ENCODE assay signal across 23 mouse cellular contexts in genomic region chr2:71504852-71505251, GRCm38 (mm10). TPM values are rescaled to one million over a fixed set of nuclear protein-coding genes. Genes with fewer than 3 reads are reported as not detected.
DNase-seq lines count a peak whose midpoint lies in the region; ATAC-seq and TF ChIP-seq lines count a peak whose summit lies in the region.
"Had no signal": no experiment of that assay in that cellular context is flagged by ENCODE, and none has a peak within 500 bp of the region (broad histone marks: within the 10 kb centered on the region; RNA-seq: fewer than 3 reads in every experiment).

No protein-coding gene starts in this region.

- 42% methylated on average over 9 of the region's 9 CpGs for WGBS in lung, postnatal 0 days

- H3K4me2 ChIP-seq in lung, postnatal 0 days (replicated peaks; ENCODE audit: low read depth, low read length): no peak overlapping the region
- H3K4me2 ChIP-seq: embryonic facial prominence, embryonic 12.5 days; forebrain, embryonic 13.5 days; forebrain, embryonic 15.5 days had no signal

- no peak for TF ChIP-seq CTCF in lung, postnatal 0 days (IDR thresholded peaks at IDR 0.05)

- H3K9me3 ChIP-seq in lung, postnatal 0 days (ENCODE audit: low read length): no peaks in the 10 kb centered on the region
- H3K9me3 ChIP-seq: embryonic facial prominence, embryonic 10.5 days; embryonic facial prominence, embryonic 12.5 days; forebrain, embryonic 13.5 days; forebrain, embryonic 15.5 days; G1E had no signal

- H3K4me3 ChIP-seq in lung, postnatal 0 days (ENCODE audit: low read depth, low read length): no peak overlapping the region
- H3K4me3 ChIP-seq: embryonic facial prominence, embryonic 10.5 days; embryonic facial prominence, embryonic 12.5 days; forebrain, embryonic 13.5 days; forebrain, embryonic 15.5 days had no signal

- no peak for ATAC-seq in lung, postnatal 0 days
- ATAC-seq in megakaryocyte, adult 5-6 weeks (ENCODE audit: poor library complexity, severe bottlenecking): peak; percentile 68
- no peak for ATAC-seq in activated CD4-positive, CD25-positive, alpha-beta regulatory T cell, adult 4 months
- ATAC-seq: CD4-positive, CD25-positive, alpha-beta regulatory T cell, adult 4 months; forebrain, embryonic 13.5 days; forebrain, embryonic 15.5 days; forebrain, postnatal 0 days; Patski had no signal

- H3K27me3 ChIP-seq in lung, postnatal 0 days (replicated peaks; ENCODE audit: insufficient read depth, low read length): no peaks in the 10 kb centered on the region
- H3K27me3 ChIP-seq: CH12.LX; embryonic facial prominence, embryonic 12.5 days; forebrain, embryonic 13.5 days; forebrain, embryonic 15.5 days; Patski had no signal

- TF ChIP-seq EP300 in lung, postnatal 0 days (IDR thresholded peaks at IDR 0.05): no peak

- no peak overlapping the region for H3K9ac ChIP-seq in lung, postnatal 0 days (replicated peaks; ENCODE audit: low read depth)
- H3K9ac ChIP-seq: embryonic facial prominence, embryonic 12.5 days; forebrain, embryonic 13.5 days; forebrain, embryonic 15.5 days; forebrain, postnatal 0 days had no signal

- H3K36me3 ChIP-seq in lung, postnatal 0 days (ENCODE audit: insufficient read depth, low read length): no peaks in the 10 kb centered on the region
- H3K36me3 ChIP-seq: embryonic facial prominence, embryonic 10.5 days; embryonic facial prominence, embryonic 12.5 days; forebrain, embryonic 15.5 days had no signal

- peak; percentile 22 for DNase-seq in lung, postnatal 0 days (ENCODE audit: low spot score)
- DNase-seq in lung, postnatal 25 days (ENCODE audit: low spot score): no peak
- DNase-seq in frontal cortex, postnatal 36 days (ENCODE audit: low spot score in 2 of 2): no peak
- DNase-seq: adrenal gland, adult 2 months; adrenal gland, postnatal 10 days; adrenal gland, postnatal 25 days; B cell, adult 2 months; cerebellum, adult 11-12 months; cerebellum, adult 2 months; cerebellum, adult 9-10 months; cerebellum, postnatal 10 days; cerebellum, postnatal 25 days; forebrain, postnatal 0 days had no signal

- H3K27ac ChIP-seq in lung, postnatal 0 days (ENCODE audit: low read length): no peak overlapping the region
- H3K27ac ChIP-seq: embryonic facial prominence, embryonic 10.5 days; embryonic facial prominence, embryonic 12.5 days; forebrain, embryonic 13.5 days; forebrain, embryonic 15.5 days had no signal

- no peaks in the 10 kb centered on the region for H3K4me1 ChIP-seq in lung, postnatal 0 days (ENCODE audit: insufficient read depth, low read depth, low read length)

RNA-seq across cellular contexts. Expression of gene Dlx1, which starts 23.1 kb away (rescaled TPM):
- not detected in 2 replicates for polyA plus RNA-seq in lung, postnatal 0 days (2015; fragmentation: Nextera tagmentation; extraction: Ambion mirVana)
- not detected in 2 replicates for total RNA-seq in megakaryocyte, adult 5-6 weeks (2015)
- not detected in 2 replicates for total RNA-seq in megakaryocyte, adult 5-6 weeks (2017)
- polyA plus RNA-seq in activated CD4-positive, CD25-positive, alpha-beta regulatory T cell, adult 4 months (2017; shearing (Covaris generic)): not detected
- polyA plus RNA-seq: CD4-positive, CD25-positive, alpha-beta regulatory T cell, adult 4 months had no signal

RNA-seq across cellular contexts. Expression of gene Dlx2, which starts 41.7 kb away (rescaled TPM):
- not detected in 2 replicates for polyA plus RNA-seq in lung, postnatal 0 days (2015; fragmentation: Nextera tagmentation; extraction: Ambion mirVana)
- not detected in 2 replicates for total RNA-seq in megakaryocyte, adult 5-6 weeks (2015)
- total RNA-seq in megakaryocyte, adult 5-6 weeks (2017): not detected in 2 replicates
- polyA plus RNA-seq in activated CD4-positive, CD25-positive, alpha-beta regulatory T cell, adult 4 months (2017; shearing (Covaris generic)): not detected
- total RNA-seq: CH12.LX, G1E had no signal
- polyA plus RNA-seq: CD4-positive, CD25-positive, alpha-beta regulatory T cell, adult 4 months; cerebellum, adult 2 months; G1E had no signal

RNA-seq across cellular contexts. Expression of gene Metap1d, which starts 51.8 kb away (rescaled TPM):
- 15.3 and 17.1 TPM in 2 replicates for polyA plus RNA-seq in lung, postnatal 0 days (2015; fragmentation: Nextera tagmentation; extraction: Ambion mirVana)
- 18.1 and 23.0 TPM in 2 replicates for total RNA-seq in megakaryocyte, adult 5-6 weeks (2015)
- total RNA-seq in megakaryocyte, adult 5-6 weeks (2017): 12.0 and 14.0 TPM in 2 replicates
- 10 to 100 TPM; 16.0 to 19.0 TPM for polyA plus RNA-seq in activated CD4-positive, CD25-positive, alpha-beta regulatory T cell, adult 4 months (2017; shearing (Covaris generic))
